Mouse (Mus musculus) myocyte (in vitro differentiated cells): ENCODE measurements around the gene Tmem233.

Source experiments
- E2F4 ChIP-seq: IDR thresholded peaks from one replicate; pipeline ENCODE4 v1.6.1; 2011; ENCODE audit warnings: mild to moderate bottlenecking, control low read depth, moderate library complexity; ENCODE audit not compliant: insufficient read depth
- MAX ChIP-seq: IDR thresholded peaks from one replicate; pipeline ENCODE4 v1.6.1; 2011; ENCODE audit warnings: low read depth, mild to moderate bottlenecking, control low read depth
- MYOD1 ChIP-seq, 3 experiments: IDR thresholded peaks; one replicate each; pipeline ENCODE4 v1.6.1; 2011; ENCODE audit warnings: control low read depth in 2 of 3, low read depth in 2 of 3, mild to moderate bottlenecking in 2 of 3, moderate library complexity in 1 of 3; ENCODE audit not compliant: insufficient read length in 2 of 3, control insufficient read depth in 1 of 3
- POLR2A ChIP-seq: IDR thresholded peaks from one replicate; pipeline ENCODE4 v1.6.1; 2011; ENCODE audit warnings: low read depth, mild to moderate bottlenecking, control low read depth, moderate library complexity; ENCODE audit not compliant: insufficient read length
- POLR2AphosphoS2 ChIP-seq: IDR thresholded peaks from one replicate; pipeline ENCODE4 v1.6.1; 2011; ENCODE audit warnings: low read depth, control low read depth; ENCODE audit not compliant: insufficient read length

- TF ChIP-seq MYOD1 (IDR thresholded peaks at IDR 0.05; ENCODE audit: control insufficient read depth in 1 of 3, insufficient read length in 2 of 3, low read depth in 2 of 3) (no peak), POLR2AphosphoS2 (no peak), POLR2A (no peak), MAX (no peak), E2F4 (no peak)
Measured at GRCm38 (mm10) chr5:116011700-116012099, 71.3 kb downstream of the Tmem233 start.
